Mouse (Mus musculus) kidney, adult 2 months (tissue): ENCODE measurements around the gene Max.

Experiments
- CTCF ChIP-seq: fragments of 200-500 bp; conservative IDR thresholded peaks from 2 replicates; pipeline ENCODE4 v1.5.1; 2011; ENCODE audit warnings: low read depth, mild to moderate bottlenecking, control low read depth, low read length, moderate library complexity, mixed read lengths; ENCODE audit not compliant: insufficient read depth, insufficient read length
- POLR2A ChIP-seq: fragments of 200-500 bp; IDR thresholded peaks from one replicate; pipeline ENCODE4 v1.6.1; 2011; ENCODE audit warnings: low read depth, low read length, control low read depth

- TF ChIP-seq CTCF = no peak
- TF ChIP-seq POLR2A = no peak
Measured at GRCm38 (mm10) chr12:76982818-76983471, 20.9 kb upstream of the Max start.
